35 mouse cellular contexts compared by ENCODE assay signal in genomic region chr2:62450364-62450763, GRCm38 (mm10). TPM values are rescaled to one million over a fixed set of nuclear protein-coding genes. Genes with fewer than 3 reads are reported as not detected.
"Had no signal": no experiment of that assay in that cellular context is flagged by ENCODE, and none has a peak within 500 bp of the region (broad histone marks: within the 10 kb centered on the region; RNA-seq: fewer than 3 reads in every experiment).

No protein-coding gene starts in this region.

- H3K36me3 ChIP-seq: heart, embryonic 10.5 days; heart, embryonic 12.5 days; hindbrain, embryonic 13.5 days; hindbrain, embryonic 15.5 days; limb, embryonic 10.5 days; limb, embryonic 12.5 days; liver, embryonic 13.5 days had no signal

- H3K4me1 ChIP-seq: heart, embryonic 10.5 days; heart, embryonic 12.5 days; hindbrain, embryonic 13.5 days; hindbrain, embryonic 15.5 days; limb, embryonic 10.5 days; limb, embryonic 12.5 days; liver, embryonic 13.5 days had no signal

- H3K9me3 ChIP-seq: heart, embryonic 10.5 days; heart, embryonic 12.5 days; hindbrain, embryonic 13.5 days; hindbrain, embryonic 15.5 days; limb, embryonic 10.5 days; limb, embryonic 12.5 days; liver, embryonic 13.5 days had no signal

- H3K9ac ChIP-seq: heart, embryonic 12.5 days; hindbrain, embryonic 13.5 days; hindbrain, embryonic 15.5 days; limb, embryonic 12.5 days; liver, embryonic 13.5 days had no signal

- H3K27ac ChIP-seq: heart, embryonic 10.5 days; hindbrain, embryonic 13.5 days; hindbrain, embryonic 15.5 days; hindbrain, postnatal 0 days; layer of hippocampus, adult 2 months; left cerebral cortex, adult 2 months; limb, embryonic 10.5 days; limb, embryonic 12.5 days; liver, embryonic 13.5 days had no signal

- H3K4me3 ChIP-seq: heart, embryonic 10.5 days; heart, embryonic 12.5 days; hindbrain, embryonic 13.5 days; hindbrain, embryonic 15.5 days; layer of hippocampus, adult 2 months; left cerebral cortex, adult 2 months; limb, embryonic 10.5 days; limb, embryonic 12.5 days; liver, embryonic 13.5 days had no signal

- H3K27me3 ChIP-seq: heart, embryonic 12.5 days; hindbrain, embryonic 13.5 days; hindbrain, embryonic 15.5 days; limb, embryonic 12.5 days; liver, embryonic 13.5 days had no signal

- ATAC-seq: hindbrain, postnatal 0 days; intestine, postnatal 0 days had no signal

- DNase-seq: gastrocnemius, postnatal 10 days; gastrocnemius, postnatal 25 days; heart, adult 18-20 months; heart, postnatal 10 days; heart, postnatal 36 days; kidney, adult 18-20 months; kidney, adult 8-10 months; kidney, postnatal 10 days; kidney, postnatal 25 days; kidney, postnatal 4 days; liver; liver, embryonic 13.5 days had no signal

- H3K4me2 ChIP-seq: heart, embryonic 12.5 days; hindbrain, embryonic 13.5 days; hindbrain, embryonic 15.5 days; limb, embryonic 12.5 days; liver, embryonic 11.5 days; liver, embryonic 13.5 days had no signal

RNA-seq across cellular contexts. Expression of gene Gcg, which starts 33.1 kb away (rescaled TPM):
- total RNA-seq: gastrocnemius, postnatal 25 days; granulocyte monocyte progenitor cell, adult 5-6 weeks; heart, adult 18-20 months; heart, adult 8-10 months; heart, postnatal 10 days; heart, postnatal 36 days; hematopoietic stem cell, adult 5-6 weeks; layer of hippocampus, adult 2 months; layer of hippocampus, postnatal 10 days; layer of hippocampus, postnatal 25 days; left cerebral cortex, postnatal 14 days; left cerebral cortex, postnatal 36 days had no signal
- polyA plus RNA-seq: heart, embryonic 12.5 days; heart, embryonic 14.5 days; heart, embryonic 16.5 days; hindbrain, embryonic 11.5 days; kidney, embryonic 14.5 days; kidney, embryonic 16.5 days; liver, embryonic 13.5 days had no signal
